33 mouse cellular contexts compared by ENCODE assay signal in the genomic region with DNA sequence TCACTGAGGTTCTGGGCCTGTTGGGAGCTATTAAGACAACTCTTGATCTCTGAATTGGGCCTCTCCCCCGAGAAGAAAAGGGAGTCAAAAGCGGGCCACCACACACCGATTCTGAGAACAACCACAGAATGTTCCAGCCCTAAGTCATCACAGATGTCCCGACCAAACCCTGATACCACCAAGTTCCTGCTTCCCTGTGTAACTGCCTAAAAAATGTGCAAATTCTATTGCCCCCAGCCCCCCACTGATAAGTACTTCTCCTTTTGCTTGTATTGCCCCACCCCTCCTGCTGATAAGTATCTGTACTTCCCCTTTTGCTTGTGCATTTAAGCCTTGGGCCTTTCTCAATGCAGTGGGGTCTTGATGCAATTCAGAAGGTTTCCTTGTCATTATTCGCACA. TPM values are rescaled to one million over a fixed set of nuclear protein-coding genes. Genes with fewer than 3 reads are reported as not detected.
"Had no signal": no experiment of that assay in that cellular context is flagged by ENCODE, and none has a peak within 500 bp of the region (broad histone marks: within the 10 kb centered on the region; RNA-seq: fewer than 3 reads in every experiment).

No protein-coding gene starts in this region.

RNA-seq across cellular contexts. Expression of a gene that starts 15.3 kb away (rescaled TPM):
- total RNA-seq: gastrocnemius, adult 2 months; gastrocnemius, postnatal 25 days; granulocyte monocyte progenitor cell, adult 5-6 weeks; heart, adult 18-20 months; heart, adult 8-10 months; heart, postnatal 10 days; heart, postnatal 25 days; heart, postnatal 4 days; layer of hippocampus, adult 18-20 months; layer of hippocampus, adult 8-10 months; layer of hippocampus, postnatal 14 days; layer of hippocampus, postnatal 36 days; left cerebral cortex, adult 18-20 months; left cerebral cortex, adult 8-10 months; left cerebral cortex, postnatal 10 days; left cerebral cortex, postnatal 25 days; left cerebral cortex, postnatal 4 days had no signal
- polyA plus RNA-seq: frontal cortex, adult 2 months; heart, embryonic 10.5 days; heart, embryonic 14.5 days; hindbrain, embryonic 10.5 days; hindbrain, embryonic 12.5 days; hindbrain, embryonic 14.5 days; hindbrain, embryonic 16.5 days; kidney, postnatal 0 days; limb, embryonic 13.5 days had no signal

RNA-seq across cellular contexts. Expression of a gene that starts 37.3 kb away (rescaled TPM):
- total RNA-seq: gastrocnemius, adult 2 months; gastrocnemius, postnatal 10 days; gastrocnemius, postnatal 25 days; gastrocnemius, postnatal 4 days; granulocyte monocyte progenitor cell, adult 5-6 weeks; heart, adult 18-20 months; heart, adult 8-10 months; heart, postnatal 10 days; heart, postnatal 25 days; heart, postnatal 4 days; layer of hippocampus, adult 18-20 months; layer of hippocampus, adult 8-10 months; layer of hippocampus, postnatal 14 days; layer of hippocampus, postnatal 36 days; left cerebral cortex, adult 18-20 months; left cerebral cortex, adult 8-10 months; left cerebral cortex, postnatal 10 days; left cerebral cortex, postnatal 25 days; left cerebral cortex, postnatal 4 days had no signal
- polyA plus RNA-seq: frontal cortex, adult 2 months; heart, embryonic 10.5 days; heart, embryonic 12.5 days; heart, embryonic 14.5 days; heart, embryonic 16.5 days; hindbrain, embryonic 10.5 days; hindbrain, embryonic 12.5 days; hindbrain, embryonic 14.5 days; hindbrain, embryonic 16.5 days; large intestine, adult 2 months; limb, embryonic 11.5 days; limb, embryonic 13.5 days; limb, embryonic 15.5 days had no signal
